Mouse (Mus musculus) 3T3-L1 (cell line): ENCODE measurements around the gene Olfr307.
"Not testable (repeated sequence)": the region's sequence is repeated elsewhere in the genome, so short reads cannot be mapped to it uniquely, and the experiment has no call there.

Experiments used
- DNase-seq: peaks from one replicate; pipeline ENCODE4 v3.0.0-alpha.2; 2015; ENCODE audit warnings: low read depth, low spot score

Olfr307 gene

DNA sequence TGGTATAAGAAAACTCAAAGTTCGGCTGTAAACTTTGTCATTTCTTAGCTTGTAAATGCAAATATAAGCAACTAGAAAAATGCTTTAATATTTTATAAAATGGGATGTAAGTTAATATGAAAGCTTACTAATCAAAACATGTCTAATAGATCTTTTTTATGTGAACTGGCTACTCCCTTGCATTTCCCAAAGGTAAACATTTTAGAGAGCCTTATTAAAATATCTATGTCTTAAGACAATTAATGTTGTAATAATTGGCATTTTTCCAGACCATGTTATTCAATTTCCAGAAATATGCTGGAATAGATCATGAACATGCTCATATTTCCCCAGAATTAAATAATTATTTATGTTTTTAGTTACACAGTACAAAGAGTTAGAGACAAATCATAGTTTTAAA, at the start of gene Olfr307:
Gene Olfr307 (minus strand): TSS at position 101 of the 400 bp plus-strand sequence.
- no peak for DNase-seq

GRCm38 (mm10) chr7:86386558-86386957, 49.2 kb upstream of the Olfr307 start, which contains the start of gene Olfr304:
Olfr304 (minus strand) TSS chr7:86386658.
- no peak for DNase-seq

GRCm38 (mm10) chr7:86385769-86386168, 48.4 kb upstream of the Olfr307 start:
- no peak for DNase-seq

DNA sequence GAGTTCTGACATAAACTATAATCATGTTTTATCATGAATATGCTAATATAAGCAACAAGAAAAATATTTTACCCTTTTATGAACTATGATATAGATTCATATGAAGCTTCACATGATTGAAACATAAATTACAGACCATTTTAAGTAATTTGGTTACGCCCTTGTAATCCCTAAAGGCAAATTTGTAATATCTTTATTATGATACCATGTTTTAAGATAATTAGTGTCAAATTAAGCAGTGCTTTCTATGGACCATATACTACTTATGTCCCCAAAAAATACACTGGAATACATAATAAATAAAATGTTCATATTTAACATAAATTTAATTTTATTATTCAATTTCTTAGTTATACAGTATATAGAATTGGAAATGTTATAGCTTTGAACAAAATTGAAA, 29.4 kb upstream of the Olfr307 start, which contains the start of gene Olfr305:
Gene Olfr305 (minus strand): TSS at position 101 of the 400 bp plus-strand sequence.
- DNase-seq, result no peak

DNA sequence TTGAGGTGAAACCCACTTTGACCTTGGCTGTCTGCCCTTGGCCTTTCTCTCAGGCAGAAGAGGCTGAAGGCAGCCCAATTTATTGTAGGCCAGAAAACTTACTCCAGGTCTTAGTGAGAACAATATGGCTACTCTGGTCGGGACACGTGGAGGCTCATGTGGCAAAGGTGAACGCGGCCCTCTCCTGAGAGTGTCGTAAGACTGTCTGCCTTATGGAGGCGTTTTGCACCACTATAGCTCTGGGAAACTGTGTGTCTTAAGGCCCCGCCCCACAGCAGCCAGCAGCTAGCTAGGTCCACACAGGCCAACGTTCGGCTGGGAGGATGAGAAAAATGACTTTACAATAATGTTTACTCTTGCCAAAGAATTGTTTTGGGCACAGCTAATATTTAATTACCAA, 8.9 kb upstream of the Olfr307 start:
- DNase-seq, result not testable (repeated sequence)

GRCm38 (mm10) chr7:86344253-86344652, 6.9 kb upstream of the Olfr307 start:
- no peak for DNase-seq

- no peak for DNase-seq
Observed at GRCm38 (mm10) chr7:86342881-86343565, 5.6 kb upstream of the Olfr307 start.

GRCm38 (mm10) chr7:86325530-86325929, 11.9 kb downstream of the Olfr307 start, which contains the start of gene Olfr308:
Olfr308 (minus strand) TSS chr7:86325630.
- DNase-seq, result no peak

- no peak for DNase-seq
Observed at GRCm38 (mm10) chr7:86321323-86321722, 16.1 kb downstream of the Olfr307 start.

- DNase-seq, result no peak
Observed at GRCm38 (mm10) chr7:86313608-86314007, 23.8 kb downstream of the Olfr307 start, which contains the start of gene Olfr309. Olfr309 (minus strand) TSS chr7:86313708.
